Mouse (Mus musculus) adrenal gland, postnatal 4 days (tissue): Measurements from ENCODE around the gene Sort1. TPM values are rescaled to one million over a fixed set of nuclear protein-coding genes. Genes with fewer than 3 reads are reported as not detected.

Experiments used
- total RNA-seq, 2 experiments: library from RNA; stranded (reverse); gene quantifications; 2 replicates each; pipeline ENCODE4 v1.2.3; 2021

Gene Sort1
- total RNA-seq, 2 experiments from 2014 or later: 31.7 to 32.5 TPM

Other genes starting within 250 kb of the Sort1 start
- 10 to 100 TPM; 15.6 to 16.5 TPM for gene Gstm4, start 239.2 kb upstream of the Sort1 start, total RNA-seq
- 100 to 1,000 TPM; 101 to 109 TPM for gene Ampd2, start 197.4 kb upstream of the Sort1 start, total RNA-seq
- gene Gnat2, start 191.3 kb upstream of the Sort1 start, total RNA-seq: 1 to 10 TPM; 3.9 to 4.1 TPM
- gene Gnai3, start 137.9 kb upstream of the Sort1 start, total RNA-seq: 100 to 1,000 TPM; 128 to 135 TPM
- gene Gpr61, start 129.2 kb upstream of the Sort1 start, total RNA-seq: under 1 TPM; 0.25 to 0.39 TPM
- 10 to 100 TPM; 17.0 to 18.5 TPM for gene Amigo1, start 97.7 kb upstream of the Sort1 start, total RNA-seq
- 10 to 100 TPM in 1 of 2 experiments, 1 to 10 TPM in 1; 8.3 to 10.0 TPM for gene Cyb561d1, start 82.9 kb upstream of the Sort1 start, total RNA-seq
- gene Atxn7l2, start 73.1 kb upstream of the Sort1 start, total RNA-seq: 10 to 100 TPM; 15.6 to 16.9 TPM
- gene Sypl2, start 57.4 kb upstream of the Sort1 start, total RNA-seq: 10 to 100 TPM in 1 of 2 experiments, 1 to 10 TPM in 1; 6.7 to 12.2 TPM
- gene Psma5, start 27.2 kb upstream of the Sort1 start, total RNA-seq: 100 to 1,000 TPM in 1 of 2 experiments, 10 to 100 TPM in 1; 99.9 to 102 TPM
- not detected for gene Mybphl, start 80.8 kb downstream of the Sort1 start, total RNA-seq
- 10 to 100 TPM; 13.0 to 15.2 TPM for gene Psrc1, start 99.8 kb downstream of the Sort1 start, total RNA-seq
- gene Celsr2, start 131.5 kb downstream of the Sort1 start, total RNA-seq: 10 to 100 TPM; 15.3 to 25.8 TPM
- gene Sars, start 161.1 kb downstream of the Sort1 start, total RNA-seq: 100 to 1,000 TPM; 163 to 171 TPM